Mouse (Mus musculus) kidney, postnatal 25 days (tissue): ENCODE results near the gene Prpf4b.
"Not testable (repeated sequence)": the region's sequence is repeated elsewhere in the genome, so short reads cannot be mapped to it uniquely, and the experiment has no call there.

ENCODE experiments used
- DNase-seq, 2 experiments: peaks; one replicate each; pipeline ENCODE4 v3.0.0; 2021; ENCODE audit warnings: mixed read lengths in 2 of 2

Prpf4b gene

GRCm38 (mm10) chr13:34942370-34942769 lies 67.3 kb downstream of the Prpf4b start:
- no peak for DNase-seq

- not testable (repeated sequence) for DNase-seq
These were observed 76.3 kb downstream of the Prpf4b start for GRCm38 (mm10) chr13:34951437-34951836.
